Mouse (Mus musculus) midbrain, embryonic 15.5 days (tissue): ENCODE data around the gene Sirpb1c. TPM values are rescaled to one million over a fixed set of nuclear protein-coding genes. Genes with fewer than 3 reads are reported as not detected.
"Not testable (repeated sequence)": the region's sequence is repeated elsewhere in the genome, so short reads cannot be mapped to it uniquely, and the experiment has no call there.

Experiments
- ATAC-seq: fragments of 200-750 bp; cut with Nextera tagmentation; replicated peaks from 2 replicates; pipeline ENCODE4 v1.8.0; 2017; ENCODE audit warnings: moderate TSS enrichment
- H3K27ac ChIP-seq: fragments of 300-500 bp; sonication (generic); 2 replicates; pipeline ENCODE4 v1.5.1; 2015; ENCODE audit warnings: mild to moderate bottlenecking, inconsistent platforms
- H3K27me3 ChIP-seq: fragments of 300-500 bp; sonication (generic); replicated peaks from 2 replicates; pipeline ENCODE4 v1.6.1; 2015; ENCODE audit warnings: inconsistent platforms
- H3K36me3 ChIP-seq: fragments of 300-500 bp; sonication (generic); replicated peaks from 2 replicates; pipeline ENCODE4 v1.6.1; 2015; ENCODE audit warnings: inconsistent platforms
- H3K4me1 ChIP-seq: fragments of 300-500 bp; sonication (generic); 2 replicates; pipeline ENCODE4 v1.6.1; 2015; ENCODE audit warnings: inconsistent platforms
- H3K4me2 ChIP-seq: fragments of 300-500 bp; sonication (generic); 2 replicates; pipeline ENCODE4 v1.6.1; 2015; ENCODE audit warnings: inconsistent platforms, mild to moderate bottlenecking, moderate library complexity
- H3K4me3 ChIP-seq: fragments of 300-500 bp; sonication (generic); 2 replicates; pipeline ENCODE4 v1.5.1; 2015; ENCODE audit warnings: mild to moderate bottlenecking, inconsistent platforms
- H3K9ac ChIP-seq: fragments of 300-500 bp; sonication (generic); 2 replicates; pipeline ENCODE4 v1.6.1; 2015; ENCODE audit warnings: mild to moderate bottlenecking, inconsistent platforms
- H3K9me3 ChIP-seq: fragments of 300-500 bp; sonication (generic); 2 replicates; pipeline ENCODE4 v1.6.1; 2016; ENCODE audit warnings: inconsistent platforms
- WGBS: fragments of 180-500 bp; shearing (Covaris S2); methylation state at CpG from one replicate; pipeline ENCODE4 v1.1.7; 2015; ENCODE audit warnings: mixed read lengths; 5-methylcytosine and 5-hydroxymethylcytosine counted together
- polyA plus RNA-seq: library from polyadenylated mRNA; unstranded; fragments of >200 nt; fragmentation: Nextera tagmentation; extraction: Ambion mirVana; gene quantifications from 2 replicates; pipeline ENCODE4 v1.2.1, GENCODE M21; 2015

The Sirpb1c gene
- polyA plus RNA-seq, result not detected in 2 replicates

GRCm38 (mm10) chr3:15848280-15848679, at the start of gene Sirpb1c:
Gene Sirpb1c, minus strand, starts transcription at chr3:15848528.
- H3K4me3 ChIP-seq, H3K27me3 ChIP-seq, H3K4me2 ChIP-seq, H3K27ac ChIP-seq, H3K4me1 ChIP-seq, ATAC-seq, H3K36me3 ChIP-seq, H3K9me3 ChIP-seq, H3K9ac ChIP-seq: not testable (repeated sequence)
- WGBS, result 78% methylated on average over 1 of the region's 1 CpGs

GRCm38 (mm10) chr3:15886380-15886779, 38.1 kb upstream of the Sirpb1c start:
- WGBS, result 91% methylated on average over 3 of the region's 3 CpGs
- Histone ChIP-seq H3K27me3 (no peaks in the 10 kb centered on the region), H3K9ac (no peak overlapping the region), H3K9me3 (no peaks in the 10 kb centered on the region; the same call in 1 of the 2 replicates), H3K27ac (no peak overlapping the region), H3K36me3 (no peaks in the 10 kb centered on the region), H3K4me2 (no peak overlapping the region), H3K4me3 (no peak overlapping the region), H3K4me1 (no peaks in the 10 kb centered on the region)
- ATAC-seq, result no peak

GRCm38 (mm10) chr3:15855773-15856172, 7.4 kb upstream of the Sirpb1c start:
- not testable (repeated sequence) for H3K9me3 ChIP-seq, ATAC-seq, H3K4me2 ChIP-seq, H3K4me1 ChIP-seq, H3K36me3 ChIP-seq, H3K27me3 ChIP-seq, H3K27ac ChIP-seq, H3K4me3 ChIP-seq, H3K9ac ChIP-seq

GRCm38 (mm10) chr3:15849922-15850321, 1.6 kb upstream of the Sirpb1c start:
- H3K4me1 ChIP-seq, result no peaks in the 10 kb centered on the region
- ATAC-seq, result no peak

GRCm38 (mm10) chr3:15847332-15848047, 838 bp downstream of the Sirpb1c start:
- H3K9me3 ChIP-seq, result no peaks in the 10 kb centered on the region
- no peak overlapping the region for H3K4me3 ChIP-seq
- WGBS, result 79% methylated on average over 3 of the region's 3 CpGs
- ATAC-seq, result no peak
- H3K4me1 ChIP-seq, result no peaks in the 10 kb centered on the region
- H3K27me3 ChIP-seq, result no peaks in the 10 kb centered on the region
- no peak overlapping the region for H3K27ac ChIP-seq
- no peak overlapping the region for H3K4me2 ChIP-seq
- H3K36me3 ChIP-seq, result no peaks in the 10 kb centered on the region
- no peak overlapping the region for H3K9ac ChIP-seq

More at GRCm38 (mm10) chr3:15849922-15850321, 1.6 kb upstream of the Sirpb1c start:
- Histone ChIP-seq H3K9me3 (no peaks in the 10 kb centered on the region), H3K27me3 (no peaks in the 10 kb centered on the region), H3K4me2 (no peak overlapping the region), H3K36me3 (no peaks in the 10 kb centered on the region), H3K27ac (no peak overlapping the region), H3K9ac (no peak overlapping the region), H3K4me3 (no peak overlapping the region)
- WGBS, result 100% methylated on average over 1 of the region's 1 CpGs

GRCm38 (mm10) chr3:15773642-15774041, 74.7 kb downstream of the Sirpb1c start:
- WGBS, result 69% methylated on average over 2 of the region's 2 CpGs
- not testable (repeated sequence) for H3K27me3 ChIP-seq, H3K36me3 ChIP-seq, H3K9ac ChIP-seq, H3K9me3 ChIP-seq, H3K4me2 ChIP-seq, ATAC-seq, H3K4me3 ChIP-seq, H3K4me1 ChIP-seq, H3K27ac ChIP-seq

Other genes starting within 250 kb of the Sirpb1c start
- not detected in 2 replicates for gene Gm5150, start 157.9 kb upstream of the Sirpb1c start, polyA plus RNA-seq